Mouse (Mus musculus): ENCODE measurements around the gene Nkd1. TPM values are rescaled to one million over a fixed set of nuclear protein-coding genes. Genes with fewer than 3 reads are reported as not detected.

Nkd1 gene
- polyA plus RNA-seq, 1 experiment = 0.11 TPM

DNA sequence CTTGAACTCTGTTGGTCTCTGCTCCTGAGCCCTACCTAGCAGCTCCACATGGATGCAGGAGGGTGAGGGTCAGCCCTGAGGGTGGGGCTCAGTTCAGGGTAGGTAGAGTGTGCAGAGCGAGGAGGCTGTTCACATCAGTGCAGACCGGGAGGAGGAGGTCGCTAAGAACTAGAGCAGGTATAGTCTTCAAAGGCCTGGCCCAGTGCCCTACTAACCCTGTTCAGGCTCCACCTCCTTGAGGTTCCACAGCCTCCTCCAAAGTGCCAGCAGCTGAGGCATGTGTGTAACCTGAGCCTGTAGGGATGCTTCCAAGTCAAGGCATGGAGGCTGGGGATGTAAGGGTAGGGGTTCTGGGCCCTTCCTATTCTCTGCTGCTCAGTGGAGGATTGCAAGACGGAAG, 23.5 kb downstream of the Nkd1 start:
- Histone ChIP-seq H3K27me3 (ENCODE audit: control insufficient read depth, insufficient read depth, insufficient read length) (peaks cover 46% of the 10 kb centered on the region), H3K36me3 (ENCODE audit: control insufficient read depth, insufficient read depth) (no peaks in the 10 kb centered on the region), H3ac (ENCODE audit: control insufficient read depth, insufficient read length) (no peak overlapping the region), H3K79me2 (ENCODE audit: control insufficient read depth, insufficient read depth) (no peaks in the 10 kb centered on the region), H3K4me3 (no peak overlapping the region), H3K4me2 (ENCODE audit: low read depth) (no peak overlapping the region)
- TF ChIP-seq SRF (IDR thresholded peaks at IDR 0.05; ENCODE audit: control insufficient read depth, insufficient read length, low read depth) (no peak), MYOD1 (IDR thresholded peaks at IDR 0.05; ENCODE audit: control insufficient read depth in 1 of 3, insufficient read length in 2 of 3, low read depth in 2 of 3) (no peak), USF1 (IDR thresholded peaks at IDR 0.05; ENCODE audit: low read depth) (no peak), CEBPB (IDR thresholded peaks at IDR 0.05; ENCODE audit: insufficient read depth, poor library complexity, severe bottlenecking) (no peak), MYOG (IDR thresholded peaks at IDR 0.05; ENCODE audit: control insufficient read depth in 1 of 3, insufficient read depth in 1 of 3, insufficient read length in 2 of 3, low read depth in 2 of 3) (no peak), TCF12 (IDR thresholded peaks at IDR 0.05; ENCODE audit: insufficient read depth, poor library complexity, severe bottlenecking) (no peak), MAX (IDR thresholded peaks at IDR 0.05; ENCODE audit: low read depth) (no peak), TCF3 (IDR thresholded peaks at IDR 0.05; ENCODE audit: insufficient read length, low read depth) (no peak), E2F4 (IDR thresholded peaks at IDR 0.05; ENCODE audit: insufficient read depth) (no peak), POLR2A (IDR thresholded peaks at IDR 0.05; ENCODE audit: insufficient read length, low read depth) (no peak), POLR2AphosphoS2 (IDR thresholded peaks at IDR 0.05; ENCODE audit: insufficient read length, low read depth) (no peak)

DNA sequence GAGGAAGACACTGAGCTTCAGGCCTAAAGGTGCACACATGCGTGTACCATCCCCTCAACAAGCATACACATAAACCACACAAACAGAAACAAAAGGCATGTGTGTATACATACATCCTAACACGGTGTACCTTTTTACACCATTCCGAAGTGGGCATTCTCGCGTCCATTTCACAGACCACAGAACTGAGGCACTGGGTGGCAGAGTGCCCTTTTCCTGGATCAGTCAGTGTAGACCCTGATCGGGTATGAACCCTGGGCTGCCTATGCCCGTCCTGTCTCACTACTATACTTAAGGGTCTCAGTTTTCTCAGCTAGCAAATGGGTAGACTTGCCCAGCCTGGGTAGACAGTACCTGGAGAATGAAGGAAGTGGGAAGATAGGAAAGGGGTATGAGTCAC, 24.3 kb downstream of the Nkd1 start:
- H3K79me2 ChIP-seq (ENCODE audit: control insufficient read depth, insufficient read depth) = no peaks in the 10 kb centered on the region
- TF ChIP-seq TCF3 (IDR thresholded peaks at IDR 0.05; ENCODE audit: insufficient read length, low read depth) (no peak), MAX (IDR thresholded peaks at IDR 0.05; ENCODE audit: low read depth) (no peak), E2F4 (IDR thresholded peaks at IDR 0.05; ENCODE audit: insufficient read depth) (no peak), MYOD1 (IDR thresholded peaks at IDR 0.05; ENCODE audit: control insufficient read depth in 1 of 3, insufficient read length in 2 of 3, low read depth in 2 of 3) (no peak), SRF (IDR thresholded peaks at IDR 0.05; ENCODE audit: control insufficient read depth, insufficient read length, low read depth) (no peak), POLR2AphosphoS2 (IDR thresholded peaks at IDR 0.05; ENCODE audit: insufficient read length, low read depth) (no peak), CEBPB (IDR thresholded peaks at IDR 0.05; ENCODE audit: insufficient read depth, poor library complexity, severe bottlenecking) (no peak), MYOG (IDR thresholded peaks at IDR 0.05; ENCODE audit: control insufficient read depth in 1 of 3, insufficient read depth in 1 of 3, insufficient read length in 2 of 3, low read depth in 2 of 3) (no peak), TCF12 (IDR thresholded peaks at IDR 0.05; ENCODE audit: insufficient read depth, poor library complexity, severe bottlenecking) (no peak), POLR2A (IDR thresholded peaks at IDR 0.05; ENCODE audit: insufficient read length, low read depth) (no peak), REST (IDR thresholded peaks at IDR 0.05; ENCODE audit: insufficient read depth, insufficient read length) (no peak), USF1 (IDR thresholded peaks at IDR 0.05; ENCODE audit: low read depth) (no peak)
- H3K4me2 ChIP-seq (ENCODE audit: low read depth) = no peak overlapping the region
- no peaks in the 10 kb centered on the region for H3K36me3 ChIP-seq (ENCODE audit: control insufficient read depth, insufficient read depth)
- H3K27me3 ChIP-seq (ENCODE audit: control insufficient read depth, insufficient read depth, insufficient read length) = peaks cover 44% of the 10 kb centered on the region
- no peak overlapping the region for H3K4me3 ChIP-seq
- no peak overlapping the region for H3ac ChIP-seq (ENCODE audit: control insufficient read depth, insufficient read length)

DNA sequence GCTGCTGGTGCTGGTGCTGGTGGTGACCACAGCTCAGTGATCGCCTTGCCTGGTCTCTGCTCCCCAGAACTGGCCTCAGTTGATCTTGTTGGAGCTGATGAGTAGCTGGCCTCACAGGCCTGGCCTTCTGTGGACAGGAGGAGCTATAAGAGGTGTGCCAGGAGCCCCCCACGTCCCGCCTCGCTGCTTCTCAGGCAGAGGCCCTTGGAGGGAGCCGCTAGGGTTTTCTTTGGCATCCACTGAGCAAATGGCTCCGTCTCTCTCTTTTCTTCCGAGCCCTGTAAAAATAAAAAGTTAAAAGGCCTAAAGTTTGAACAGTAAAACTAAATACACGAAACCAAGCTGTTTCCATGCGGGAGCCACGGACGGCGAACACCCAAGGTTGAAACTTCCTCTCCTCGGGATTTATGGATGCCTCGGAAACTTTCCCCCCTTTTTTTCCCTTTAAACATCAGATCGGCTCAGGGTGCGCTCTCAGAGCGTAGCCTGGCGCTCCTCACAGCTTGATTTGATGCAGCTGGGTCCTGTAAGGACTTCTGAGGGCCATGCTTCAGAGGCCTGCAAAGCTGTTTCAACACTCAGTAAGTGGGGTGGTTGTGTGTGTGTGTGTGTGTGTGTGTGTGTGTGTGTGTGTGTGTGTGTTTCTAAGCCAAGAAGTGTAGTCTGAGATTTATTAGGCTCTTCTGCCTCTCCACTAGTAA, 25.0 kb downstream of the Nkd1 start:
- no peak for TF ChIP-seq MAX (IDR thresholded peaks at IDR 0.05; ENCODE audit: low read depth)
- no peak for TF ChIP-seq MYOG (IDR thresholded peaks at IDR 0.05; ENCODE audit: control insufficient read depth in 1 of 3, insufficient read depth in 1 of 3, insufficient read length in 2 of 3, low read depth in 2 of 3)
- no peak for TF ChIP-seq USF1 (IDR thresholded peaks at IDR 0.05; ENCODE audit: low read depth)
- no peak for TF ChIP-seq CEBPB (IDR thresholded peaks at IDR 0.05; ENCODE audit: insufficient read depth, poor library complexity, severe bottlenecking)
- no peak for TF ChIP-seq REST (IDR thresholded peaks at IDR 0.05; ENCODE audit: insufficient read depth, insufficient read length)
- TF ChIP-seq TCF3 (IDR thresholded peaks at IDR 0.05; ENCODE audit: insufficient read length, low read depth) = no peak
- no peak for TF ChIP-seq POLR2A (IDR thresholded peaks at IDR 0.05; ENCODE audit: insufficient read length, low read depth)
- TF ChIP-seq SRF (IDR thresholded peaks at IDR 0.05; ENCODE audit: control insufficient read depth, insufficient read length, low read depth) = no peak
- no peak for TF ChIP-seq POLR2AphosphoS2 (IDR thresholded peaks at IDR 0.05; ENCODE audit: insufficient read length, low read depth)
- no peak for TF ChIP-seq TCF12 (IDR thresholded peaks at IDR 0.05; ENCODE audit: insufficient read depth, poor library complexity, severe bottlenecking)
- TF ChIP-seq MYOD1 (IDR thresholded peaks at IDR 0.05; ENCODE audit: control insufficient read depth in 1 of 3, insufficient read length in 2 of 3, low read depth in 2 of 3) = no peak
- TF ChIP-seq E2F4 (IDR thresholded peaks at IDR 0.05; ENCODE audit: insufficient read depth) = no peak
- peaks cover 37% of the 10 kb centered on the region for H3K27me3 ChIP-seq (ENCODE audit: control insufficient read depth, insufficient read depth, insufficient read length)
- H3K4me2 ChIP-seq (ENCODE audit: low read depth) = no peak overlapping the region
- H3K79me2 ChIP-seq (ENCODE audit: control insufficient read depth, insufficient read depth) = no peaks in the 10 kb centered on the region
- H3K4me3 ChIP-seq = no peak overlapping the region
- no peaks in the 10 kb centered on the region for H3K36me3 ChIP-seq (ENCODE audit: control insufficient read depth, insufficient read depth)
- H3ac ChIP-seq (ENCODE audit: control insufficient read depth, insufficient read length) = no peak overlapping the region

DNA sequence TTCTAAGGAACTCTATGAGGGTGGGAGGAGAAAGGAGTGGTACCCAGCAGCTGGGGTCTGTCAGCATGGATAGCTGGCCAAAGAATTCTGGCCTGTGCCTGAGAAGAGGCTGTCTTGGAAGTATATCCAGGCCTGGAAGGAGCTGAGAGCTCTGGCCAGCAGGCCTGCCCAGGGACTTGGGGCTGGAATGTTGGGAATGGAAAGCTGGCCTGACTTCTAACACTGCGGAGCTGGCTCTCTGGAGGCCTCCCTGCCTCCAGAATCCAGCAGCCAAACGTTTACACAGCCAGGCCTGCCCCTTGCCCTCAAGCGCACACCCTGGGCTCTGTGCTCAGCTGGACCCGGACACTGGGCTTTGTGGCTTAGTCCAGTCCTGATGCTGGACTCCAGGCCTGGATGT, 34.5 kb downstream of the Nkd1 start:
- TF ChIP-seq CEBPB (IDR thresholded peaks at IDR 0.05; ENCODE audit: insufficient read depth, poor library complexity, severe bottlenecking) (no peak), REST (IDR thresholded peaks at IDR 0.05; ENCODE audit: insufficient read depth, insufficient read length) (no peak), SRF (IDR thresholded peaks at IDR 0.05; ENCODE audit: control insufficient read depth, insufficient read length, low read depth) (no peak), MYOG (IDR thresholded peaks at IDR 0.05; ENCODE audit: control insufficient read depth in 1 of 3, insufficient read depth in 1 of 3, insufficient read length in 2 of 3, low read depth in 2 of 3) (no peak)
- no peak overlapping the region for H3K4me3 ChIP-seq
- no peaks in the 10 kb centered on the region for H3K36me3 ChIP-seq (ENCODE audit: control insufficient read depth, insufficient read depth)
- H3ac ChIP-seq (ENCODE audit: control insufficient read depth, insufficient read length) = no peak overlapping the region
- H3K79me2 ChIP-seq (ENCODE audit: control insufficient read depth, insufficient read depth) = no peaks in the 10 kb centered on the region
- no peak overlapping the region for H3K4me2 ChIP-seq (ENCODE audit: low read depth)
- H3K27me3 ChIP-seq (ENCODE audit: control insufficient read depth, insufficient read depth, insufficient read length) = peaks cover 25% of the 10 kb centered on the region
